In genomic region chr6:54254759-54255158, GRCm38 (mm10) we compare ENCODE assay signal across 11 mouse cellular contexts.
DNase-seq lines count a peak whose midpoint lies in the region; ATAC-seq and TF ChIP-seq lines count a peak whose summit lies in the region.
"Had no signal": no experiment of that assay in that cellular context is flagged by ENCODE, and none has a peak within 500 bp of the region (broad histone marks: within the 10 kb centered on the region; RNA-seq: fewer than 3 reads in every experiment).

No protein-coding gene starts in this region.

- no peaks in the 10 kb centered on the region for H3K27me3 ChIP-seq in ES-Bruce4 (ENCODE audit: control insufficient read depth, insufficient read depth, low read length, poor library complexity, severe bottlenecking)
- H3K27me3 ChIP-seq: midbrain, embryonic 12.5 days had no signal

- no peak overlapping the region for H3K4me3 ChIP-seq in ES-Bruce4 (ENCODE audit: low read depth, low read length)
- H3K4me3 ChIP-seq: midbrain, embryonic 12.5 days had no signal

- peak; percentile 63 for TF ChIP-seq CTCF in ES-Bruce4 (IDR thresholded peaks at IDR 0.05; ENCODE audit: low read depth, low read length)

- no peaks in the 10 kb centered on the region for H3K4me1 ChIP-seq in ES-Bruce4 (ENCODE audit: control insufficient read depth, insufficient read depth, low read length)

- peak; percentile 34; the same call in 1 of the 2 replicates for ATAC-seq in cerebellum, adult (ENCODE audit: insufficient number of reproducible peaks, low FRiP score, low TSS enrichment)
- peak; percentile 22 for ATAC-seq in granulocyte monocyte progenitor cell, adult 5-6 weeks (replicated peaks; ENCODE audit: poor library complexity, severe bottlenecking)

- no peak overlapping the region for H3K9ac ChIP-seq in ES-Bruce4 (ENCODE audit: low read depth, poor library complexity, severe bottlenecking)
- H3K9ac ChIP-seq: midbrain, embryonic 12.5 days had no signal

- H3K36me3 ChIP-seq in ES-Bruce4 (ENCODE audit: control insufficient read depth, insufficient read depth, low read length, poor library complexity, severe bottlenecking), result no peaks in the 10 kb centered on the region
- H3K36me3 ChIP-seq: midbrain, embryonic 12.5 days had no signal

- no peak for DNase-seq in cerebellum, postnatal 36 days
- DNase-seq in kidney, postnatal 4 days, result peak; percentile 36 to 54
- no peak for DNase-seq in kidney, adult 18-20 months
- no peak for DNase-seq in spleen, adult 18-20 months
- no peak for DNase-seq in kidney, adult 11 months
- DNase-seq: heart, postnatal 4 days; thymus, postnatal 25 days had no signal

- no peak for TF ChIP-seq POLR2A in ES-Bruce4 (IDR thresholded peaks at IDR 0.05; ENCODE audit: insufficient read depth, low read length)

- H3K9me3 ChIP-seq in ES-Bruce4 (replicated peaks; ENCODE audit: control insufficient read depth, insufficient read depth, low read length, poor library complexity, severe bottlenecking), result no peaks in the 10 kb centered on the region
- H3K9me3 ChIP-seq: midbrain, embryonic 12.5 days had no signal

- H3K27ac ChIP-seq in ES-Bruce4 (ENCODE audit: insufficient read depth, low read length), result no peak overlapping the region
- H3K27ac ChIP-seq: midbrain, embryonic 12.5 days had no signal

- no peak for TF ChIP-seq EP300 in ES-Bruce4 (IDR thresholded peaks at IDR 0.05; ENCODE audit: insufficient read depth, low read depth, low read length)

Comparison
In these comparisons a context has a peak if more than half of its experiments do, and no peak if none do; other contexts are left out.
1. DNase-seq: peak in kidney, postnatal 4 days (2 of 2); none in cerebellum, postnatal 36 days (0 of 2), kidney, adult 18-20 months (single experiment), spleen, adult 18-20 months (0 of 2) and kidney, adult 11 months (single experiment).